Comparison of ENCODE assay signal across 1 mouse cellular context in the genomic region with DNA sequence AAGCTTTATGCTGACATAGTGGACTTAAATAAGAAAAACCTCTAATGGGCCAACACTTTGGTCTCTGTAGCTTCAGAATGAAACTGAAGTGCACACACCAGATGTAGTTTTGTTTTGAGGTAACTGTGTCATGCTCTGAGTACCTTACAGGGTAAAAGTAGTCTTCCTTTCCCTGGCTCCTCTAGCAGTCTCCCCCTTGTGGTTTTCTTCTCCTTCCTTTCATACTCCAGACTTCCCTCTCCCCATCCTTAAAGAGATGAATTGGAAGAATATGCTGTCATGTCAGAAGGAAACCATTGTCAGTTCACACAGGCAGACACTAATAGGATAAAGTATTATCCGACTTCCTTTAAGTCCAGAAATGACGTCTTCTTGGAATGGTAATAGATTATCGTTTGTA.
TF ChIP-seq lines count a peak whose summit lies in the region.

No protein-coding gene starts in this region.

TF ChIP-seq in CH12.LX, 34 proteins besides CTCF, POLR2A, EP300 and RAD21 (continued from another document):
- no peak for TF ChIP-seq MEF2A (IDR thresholded peaks at IDR 0.05; ENCODE audit: borderline replicate concordance, low read depth, low read length)
- TF ChIP-seq MYC (IDR thresholded peaks at IDR 0.05; ENCODE audit: low read depth, low read length): no peak
- TF ChIP-seq JUND (conservative IDR thresholded peaks at IDR 0.05; ENCODE audit: low read depth, low read length): no peak
- no peak for TF ChIP-seq MAX (IDR thresholded peaks at IDR 0.05; ENCODE audit: low read length)
TF ChIP-seq in CH12.LX: peak in this region for 1.
